Mouse (Mus musculus) heart, embryonic 16.5 days (tissue): Measurements from ENCODE around the gene Bcs1l. TPM values are rescaled to one million over a fixed set of nuclear protein-coding genes. Genes with fewer than 3 reads are reported as not detected.
A peak's percentile ranks its signal among the peaks of the same experiment; 100 is the strongest.

Source experiments
- ATAC-seq: fragments of 200-750 bp; cut with Nextera tagmentation; replicated peaks from 2 replicates; pipeline ENCODE4 v1.8.0; 2017; ENCODE audit warnings: moderate number of reproducible peaks; ENCODE audit not compliant: insufficient read depth, low FRiP score; ENCODE audit errors: extremely low read depth
- H3K27ac ChIP-seq: fragments of 300-500 bp; sonication (generic); 2 replicates; pipeline ENCODE4 v1.5.1; 2014; ENCODE audit warnings: mild to moderate bottlenecking, low read length, control low read depth, moderate library complexity
- H3K27me3 ChIP-seq: fragments of 300-500 bp; sonication (generic); 2 replicates; pipeline ENCODE4 v1.6.1; 2014; ENCODE audit warnings: low read length, mixed read lengths; ENCODE audit not compliant: control insufficient read depth, insufficient read depth
- H3K36me3 ChIP-seq: fragments of 300-500 bp; sonication (generic); 2 replicates; pipeline ENCODE4 v1.6.1; 2014; ENCODE audit not compliant: control insufficient read depth, insufficient read depth
- H3K4me1 ChIP-seq: fragments of 300-500 bp; sonication (generic); 2 replicates; pipeline ENCODE4 v1.6.1; 2014; ENCODE audit warnings: low read length, mixed read lengths; ENCODE audit not compliant: control insufficient read depth, insufficient read depth
- H3K4me2 ChIP-seq: fragments of 300-500 bp; sonication (generic); 2 replicates; pipeline ENCODE4 v1.6.1; 2014; ENCODE audit warnings: low read depth, mild to moderate bottlenecking, control low read depth, low read length
- H3K4me3 ChIP-seq: fragments of 300-500 bp; sonication (generic); 2 replicates; pipeline ENCODE4 v1.5.1; 2014; ENCODE audit warnings: mild to moderate bottlenecking, control low read depth, low read length
- H3K9ac ChIP-seq: fragments of 300-500 bp; sonication (generic); 2 replicates; pipeline ENCODE4 v1.6.1; 2014; ENCODE audit warnings: low read length, control low read depth
- H3K9me3 ChIP-seq: fragments of 300-500 bp; sonication (generic); replicated peaks from 2 replicates; pipeline ENCODE4 v1.6.1; 2016; ENCODE audit warnings: low read length; ENCODE audit not compliant: control insufficient read depth
- WGBS: fragments of 180-500 bp; shearing (Covaris S2); extraction: QIAGEN DNeasy Blood & Tissue Kit; methylation state at CpG from one replicate; pipeline ENCODE4 v1.1.7; 2014; 5-methylcytosine and 5-hydroxymethylcytosine counted together
- polyA plus RNA-seq: library from polyadenylated mRNA; unstranded; fragments of >200 nt; fragmentation: Nextera tagmentation; extraction: Ambion mirVana; gene quantifications from 2 replicates; pipeline ENCODE4 v1.2.1, GENCODE M21; 2015

Gene Bcs1l
- polyA plus RNA-seq = 22.6 and 25.2 TPM in 2 replicates

DNA sequence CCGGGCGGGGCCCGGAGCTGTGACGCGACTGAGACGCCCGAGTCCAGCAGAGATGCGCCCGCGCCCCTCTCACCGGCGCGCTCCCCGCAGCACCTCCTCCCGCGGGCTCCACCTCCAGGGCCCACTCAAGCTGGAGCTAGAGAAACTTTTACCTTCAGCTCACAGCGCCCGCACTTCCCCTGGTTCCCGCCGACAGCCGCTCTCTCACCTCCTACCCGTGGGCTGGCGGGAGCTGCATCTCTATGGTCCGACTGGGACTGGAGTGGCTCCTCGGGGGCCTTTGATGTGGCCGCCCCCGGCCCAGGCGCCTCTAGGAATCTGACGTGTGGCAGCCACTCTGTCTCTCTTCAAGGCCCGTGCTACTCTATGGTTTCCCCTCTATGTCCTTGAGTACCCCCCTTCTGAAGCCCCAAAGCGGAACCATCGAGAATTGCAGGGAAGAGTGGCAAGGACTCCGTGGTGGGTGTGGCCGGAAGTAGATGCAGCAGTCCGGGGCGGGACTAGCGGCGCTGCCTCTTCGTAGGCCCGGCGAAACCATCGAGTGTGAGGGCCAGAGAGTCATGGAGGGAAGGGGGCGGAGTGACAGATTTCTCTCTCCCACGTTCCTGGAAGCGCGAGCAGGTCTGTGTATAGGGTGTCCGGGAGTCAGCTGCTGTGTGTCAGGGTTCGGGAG, at the start of gene Bcs1l, which contains the start of gene Zfp142:
Gene Bcs1l, plus strand, starts transcription at position 517 of the 673 bp plus-strand sequence.
Gene Zfp142, minus strand, starts transcription at position 474 of the 673 bp plus-strand sequence.
- H3K4me3 ChIP-seq = peak within 1 kb of the TSS; percentile 95
- peaks cover 11% of the 10 kb centered on the region; the same call in 1 of the 2 replicates for H3K36me3 ChIP-seq
- H3K4me2 ChIP-seq = peak within 1 kb of the TSS; percentile 94
- H3K27ac ChIP-seq = peak within 1 kb of the TSS; percentile 92
- peak within 1 kb of the TSS; percentile 92 for H3K9ac ChIP-seq
- H3K27me3 ChIP-seq = no peaks in the 10 kb centered on the region
- peaks cover 32% of the 10 kb centered on the region for H3K4me1 ChIP-seq
- WGBS = under 1% methylated on average over 48 of the region's 48 CpGs
- no peaks in the 10 kb centered on the region for H3K9me3 ChIP-seq
- ATAC-seq = peak; percentile 98

- ATAC-seq = no peak
- H3K36me3 ChIP-seq = no peaks in the 10 kb centered on the region
- H3K9me3 ChIP-seq = no peaks in the 10 kb centered on the region
- H3K27me3 ChIP-seq = no peaks in the 10 kb centered on the region
- no peaks in the 10 kb centered on the region for H3K4me1 ChIP-seq
- no peak overlapping the region for H3K27ac ChIP-seq
- H3K4me3 ChIP-seq = no peak overlapping the region
- no peak overlapping the region for H3K9ac ChIP-seq
- H3K4me2 ChIP-seq = no peak overlapping the region
Measured at GRCm38 (mm10) chr1:74538650-74539049, 49.4 kb upstream of the Bcs1l start.

GRCm38 (mm10) chr1:74542451-74542961, 45.6 kb upstream of the Bcs1l start, which contains the start of gene Plcd4:
Plcd4 (plus strand) TSS chr1:74542888.
- Histone ChIP-seq H3K27ac (no peak within 1 kb of the TSS), H3K4me2 (peak within 1 kb of the TSS; percentile 3; the same call in 1 of the 2 replicates), H3K4me3 (no peak within 1 kb of the TSS), H3K36me3 (no peaks in the 10 kb centered on the region), H3K27me3 (no peaks in the 10 kb centered on the region), H3K4me1 (no peaks in the 10 kb centered on the region), H3K9me3 (no peaks in the 10 kb centered on the region), H3K9ac (no peak within 1 kb of the TSS)
- no peak for ATAC-seq
- WGBS = 10% methylated on average over 6 of the region's 6 CpGs

DNA sequence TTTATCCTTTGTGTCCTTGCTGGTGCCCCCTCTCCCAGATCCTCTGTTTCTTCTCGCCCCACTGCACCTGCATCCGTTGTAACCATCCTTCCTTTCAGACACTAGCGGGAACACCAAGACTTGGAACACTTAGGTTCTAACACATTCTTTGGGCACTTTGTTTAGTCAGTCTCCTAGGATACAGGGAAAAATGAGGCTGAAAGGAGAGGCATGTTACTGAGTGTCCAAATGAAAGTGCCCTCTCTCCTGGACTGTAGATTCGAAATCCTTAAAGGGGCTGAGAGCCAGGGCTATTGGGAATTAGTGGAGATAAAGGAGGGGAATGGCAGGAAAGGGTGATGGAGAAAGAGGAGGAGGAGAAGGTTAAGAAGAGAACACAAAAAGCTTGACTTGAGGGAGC, 43.9 kb upstream of the Bcs1l start, which contains the start of gene Usp37:
Gene Usp37, minus strand, starts transcription at position 101 of the 400 bp plus-strand sequence.
- Histone ChIP-seq H3K4me2 (no peak within 1 kb of the TSS), H3K36me3 (no peaks in the 10 kb centered on the region), H3K27me3 (no peaks in the 10 kb centered on the region), H3K9ac (no peak within 1 kb of the TSS), H3K4me3 (no peak within 1 kb of the TSS), H3K27ac (no peak within 1 kb of the TSS), H3K4me1 (no peaks in the 10 kb centered on the region), H3K9me3 (no peaks in the 10 kb centered on the region)
- no peak for ATAC-seq
- 80% methylated on average over 4 of the region's 4 CpGs for WGBS

DNA sequence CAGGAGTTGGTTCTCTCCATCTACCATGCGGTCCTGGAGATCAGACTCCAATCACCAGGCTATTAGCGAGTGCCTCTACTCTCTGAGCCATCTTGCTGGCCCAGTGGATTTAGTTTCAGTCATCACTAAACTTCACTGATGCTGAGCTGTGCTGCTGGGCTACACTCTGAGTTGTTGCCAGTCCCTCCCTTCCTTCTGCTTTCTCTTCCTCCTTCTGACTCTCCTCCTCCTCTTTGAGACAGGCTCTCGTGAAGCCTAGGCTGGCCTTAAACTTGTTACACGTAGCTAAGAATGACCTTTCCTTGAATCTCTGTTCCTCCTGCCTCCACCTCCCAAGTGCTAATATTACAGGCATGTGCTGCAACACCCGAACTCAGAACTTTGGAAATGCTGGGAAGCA, 29.0 kb upstream of the Bcs1l start:
- no peak overlapping the region for H3K9ac ChIP-seq
- no peak overlapping the region for H3K4me3 ChIP-seq
- H3K4me1 ChIP-seq = no peaks in the 10 kb centered on the region
- no peak for ATAC-seq
- no peaks in the 10 kb centered on the region for H3K9me3 ChIP-seq
- H3K27ac ChIP-seq = no peak overlapping the region
- no peak overlapping the region for H3K4me2 ChIP-seq
- WGBS = 84% methylated on average over 5 of the region's 5 CpGs
- H3K27me3 ChIP-seq = no peaks in the 10 kb centered on the region
- peaks cover 2% of the 10 kb centered on the region; the same call in 1 of the 2 replicates for H3K36me3 ChIP-seq

- Histone ChIP-seq H3K27me3 (no peaks in the 10 kb centered on the region), H3K4me3 (no peak overlapping the region), H3K9ac (no peak overlapping the region), H3K4me1 (no peaks in the 10 kb centered on the region), H3K36me3 (peaks cover 59% of the 10 kb centered on the region), H3K4me2 (no peak overlapping the region), H3K27ac (no peak overlapping the region), H3K9me3 (no peaks in the 10 kb centered on the region)
- no peak for ATAC-seq
- WGBS = 91% methylated on average over 6 of the region's 6 CpGs
Measured at GRCm38 (mm10) chr1:74565834-74566233, 22.3 kb upstream of the Bcs1l start.

GRCm38 (mm10) chr1:74569739-74570719, 18.1 kb upstream of the Bcs1l start:
- WGBS = 83% methylated on average over 29 of the region's 29 CpGs
- H3K36me3 ChIP-seq = peaks cover 75% of the 10 kb centered on the region
- no peak overlapping the region for H3K4me2 ChIP-seq
- no peaks in the 10 kb centered on the region for H3K4me1 ChIP-seq
- no peak overlapping the region for H3K9ac ChIP-seq
- H3K27ac ChIP-seq = no peak overlapping the region
- H3K4me3 ChIP-seq = no peak overlapping the region
- ATAC-seq = no peak
- H3K27me3 ChIP-seq = no peaks in the 10 kb centered on the region
- no peaks in the 10 kb centered on the region for H3K9me3 ChIP-seq

GRCm38 (mm10) chr1:74582621-74583020, 5.5 kb upstream of the Bcs1l start:
- Histone ChIP-seq H3K4me3 (no peak overlapping the region), H3K9me3 (no peaks in the 10 kb centered on the region), H3K4me1 (peaks cover 27% of the 10 kb centered on the region), H3K4me2 (no peak overlapping the region), H3K27me3 (no peaks in the 10 kb centered on the region), H3K36me3 (peaks cover 20% of the 10 kb centered on the region), H3K27ac (no peak overlapping the region), H3K9ac (no peak overlapping the region)
- ATAC-seq = no peak
- WGBS = 88% methylated on average over 3 of the region's 3 CpGs
